Mouse (Mus musculus) frontal cortex, postnatal 14 days (tissue): Measurements from ENCODE around the gene Tmem165.

ENCODE experiments used
- DNase-seq, 2 experiments: peaks; one replicate each; pipeline ENCODE4 v3.0.0; 2022; ENCODE audit warnings: low spot score in 2 of 2

Gene Tmem165

GRCm38 (mm10) chr5:76245419-76245818 lies 61.7 kb downstream of the Tmem165 start:
- peak in 1 of 2 experiments; percentile 11 for DNase-seq

- DNase-seq = no peak
These were observed 62.9 kb downstream of the Tmem165 start for GRCm38 (mm10) chr5:76246539-76246938.

GRCm38 (mm10) chr5:76250948-76251347 lies 67.3 kb downstream of the Tmem165 start:
- no peak for DNase-seq
